Mouse (Mus musculus) heart, embryonic 11.5 days (tissue): ENCODE measurements around the gene Hgfac. TPM values are rescaled to one million over a fixed set of nuclear protein-coding genes. Genes with fewer than 3 reads are reported as not detected.

ENCODE experiments used
- ATAC-seq: fragments of 200-750 bp; cut with Nextera tagmentation; replicated peaks from 2 replicates; pipeline ENCODE4 v1.8.0; 2017; ENCODE audit warnings: moderate library complexity; ENCODE audit not compliant: insufficient number of reproducible peaks, low FRiP score, low TSS enrichment
- H3K27ac ChIP-seq: fragments of 300-500 bp; sonication (generic); 2 replicates; pipeline ENCODE4 v1.5.1; 2014; ENCODE audit warnings: mild to moderate bottlenecking, low read depth, low read length
- H3K27me3 ChIP-seq: fragments of 300-500 bp; sonication (generic); 2 replicates; pipeline ENCODE4 v1.6.1; 2014; ENCODE audit warnings: mild to moderate bottlenecking, low read length, mixed read lengths; ENCODE audit not compliant: control insufficient read depth, insufficient read depth
- H3K36me3 ChIP-seq: fragments of 300-500 bp; sonication (generic); 2 replicates; pipeline ENCODE4 v1.6.1; 2014; ENCODE audit warnings: mild to moderate bottlenecking, low read length, moderate library complexity, mixed read lengths; ENCODE audit not compliant: control insufficient read depth, insufficient read depth
- H3K4me1 ChIP-seq: fragments of 300-500 bp; sonication (generic); 2 replicates; pipeline ENCODE4 v1.6.1; 2014; ENCODE audit warnings: low read length; ENCODE audit not compliant: control insufficient read depth, insufficient read depth
- H3K4me2 ChIP-seq: fragments of 300-500 bp; sonication (generic); 2 replicates; pipeline ENCODE4 v1.6.1; 2014; ENCODE audit warnings: mild to moderate bottlenecking, moderate library complexity
- H3K4me3 ChIP-seq: fragments of 300-500 bp; sonication (generic); 2 replicates; pipeline ENCODE4 v1.5.1; 2014; ENCODE audit warnings: low read depth, low read length
- H3K9ac ChIP-seq: fragments of 300-500 bp; sonication (generic); 2 replicates; pipeline ENCODE4 v1.6.1; 2014; ENCODE audit warnings: mild to moderate bottlenecking, low read depth, low read length, moderate library complexity
- H3K9me3 ChIP-seq: fragments of 300-500 bp; sonication (generic); replicated peaks from 2 replicates; pipeline ENCODE4 v1.6.1; 2016; ENCODE audit warnings: low read length; ENCODE audit not compliant: control insufficient read depth
- WGBS: fragments of 180-500 bp; shearing (Covaris S2); extraction: QIAGEN DNeasy Blood & Tissue Kit; methylation state at CpG from one replicate; pipeline ENCODE4 v1.1.7; 2014; ENCODE audit not compliant: insufficient replicate concordance; 5-methylcytosine and 5-hydroxymethylcytosine counted together
- polyA plus RNA-seq: library from polyadenylated mRNA; unstranded; fragments of >200 nt; fragmentation: Nextera tagmentation; extraction: Ambion mirVana; gene quantifications from 2 replicates; pipeline ENCODE4 v1.2.1, GENCODE M21; 2014

Hgfac gene
- polyA plus RNA-seq, 1 experiment from 2014 or later: 0.66 TPM

DNA sequence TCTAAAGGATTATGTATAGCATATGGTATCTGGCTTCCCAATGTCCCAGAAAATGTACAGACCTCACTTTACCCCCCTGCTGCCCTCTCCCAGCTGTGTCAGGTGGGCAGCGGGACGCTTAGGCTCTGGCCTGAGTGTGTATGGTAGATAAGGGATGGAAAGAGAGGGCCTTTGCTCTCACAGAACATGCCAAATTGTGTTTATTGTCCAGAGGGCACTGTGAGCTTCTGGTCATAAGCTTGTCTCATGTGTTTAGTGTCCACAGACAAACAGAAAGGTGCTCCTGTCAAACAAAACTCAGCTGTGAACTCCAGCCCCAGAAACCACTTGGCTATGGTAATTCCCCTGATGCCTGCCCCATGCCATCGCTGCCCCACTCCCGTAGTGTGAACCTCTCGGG lies 11.6 kb upstream of the Hgfac start:
- no peak overlapping the region for H3K4me3 ChIP-seq
- WGBS: 81% methylated on average over 5 of the region's 5 CpGs
- no peaks in the 10 kb centered on the region for H3K27me3 ChIP-seq
- H3K36me3 ChIP-seq: peaks cover 46% of the 10 kb centered on the region
- no peak overlapping the region for H3K27ac ChIP-seq
- no peaks in the 10 kb centered on the region for H3K4me1 ChIP-seq
- no peak overlapping the region for H3K4me2 ChIP-seq
- no peaks in the 10 kb centered on the region for H3K9me3 ChIP-seq
- ATAC-seq: no peak
- H3K9ac ChIP-seq: no peak overlapping the region

DNA sequence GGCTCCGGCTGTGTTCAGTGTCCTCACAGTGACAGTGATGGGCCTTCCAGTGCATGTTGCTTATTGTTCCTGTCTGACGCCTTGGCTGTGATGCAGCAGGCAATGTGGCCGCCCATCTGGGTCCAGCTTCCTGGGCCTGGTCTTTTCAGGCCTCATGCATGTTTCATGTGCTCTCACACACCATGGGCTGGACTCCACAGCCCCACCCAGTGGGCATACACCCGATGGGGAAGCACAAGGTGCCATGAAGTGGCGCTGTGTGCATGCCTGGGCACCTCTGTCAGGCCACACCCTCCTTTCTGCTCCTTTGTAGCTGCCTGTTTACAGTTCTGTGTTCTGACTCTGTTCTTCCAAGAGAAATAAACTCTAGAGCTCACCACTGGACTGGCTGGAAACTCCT lies 8.2 kb upstream of the Hgfac start:
- H3K36me3 ChIP-seq: peaks cover 29% of the 10 kb centered on the region

DNA sequence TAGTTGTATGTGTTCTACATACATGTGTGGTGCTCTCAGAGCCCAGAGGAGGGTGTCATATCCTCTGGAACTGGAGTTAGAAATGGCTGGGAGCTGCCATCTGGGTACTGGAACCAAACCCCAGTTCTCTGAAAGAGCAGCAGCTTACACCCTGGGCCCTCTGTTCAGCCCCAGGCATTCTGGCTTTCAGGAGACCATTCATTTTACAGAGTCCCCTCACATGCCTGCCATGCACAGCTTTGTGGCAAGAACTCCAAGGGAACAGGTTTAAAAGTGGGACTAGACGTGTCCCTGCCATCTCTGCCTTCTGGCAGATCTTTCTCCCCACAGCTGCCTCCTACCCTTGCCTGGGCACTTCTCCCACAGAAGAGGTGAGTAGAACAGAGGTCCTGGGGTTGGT lies 7.7 kb upstream of the Hgfac start:
- 92% methylated on average over 1 of the region's 1 CpGs for WGBS
- ATAC-seq: no peak
- H3K9ac ChIP-seq: no peak overlapping the region
- H3K9me3 ChIP-seq: no peaks in the 10 kb centered on the region
- H3K27ac ChIP-seq: no peak overlapping the region
- H3K4me2 ChIP-seq: no peak overlapping the region
- peaks cover 6% of the 10 kb centered on the region; the same call in 1 of the 2 replicates for H3K4me1 ChIP-seq
- H3K36me3 ChIP-seq: peaks cover 28% of the 10 kb centered on the region
- H3K4me3 ChIP-seq: no peak overlapping the region
- H3K27me3 ChIP-seq: no peaks in the 10 kb centered on the region

More for the DNA sequence above, 8.2 kb upstream of the Hgfac start:
- Histone ChIP-seq H3K9me3 (no peaks in the 10 kb centered on the region), H3K4me2 (no peak overlapping the region), H3K4me3 (no peak overlapping the region), H3K9ac (no peak overlapping the region), H3K27me3 (no peaks in the 10 kb centered on the region), H3K27ac (no peak overlapping the region), H3K4me1 (peaks cover 6% of the 10 kb centered on the region; the same call in 1 of the 2 replicates)
- WGBS: 85% methylated on average over 5 of the region's 5 CpGs
- no peak for ATAC-seq

DNA sequence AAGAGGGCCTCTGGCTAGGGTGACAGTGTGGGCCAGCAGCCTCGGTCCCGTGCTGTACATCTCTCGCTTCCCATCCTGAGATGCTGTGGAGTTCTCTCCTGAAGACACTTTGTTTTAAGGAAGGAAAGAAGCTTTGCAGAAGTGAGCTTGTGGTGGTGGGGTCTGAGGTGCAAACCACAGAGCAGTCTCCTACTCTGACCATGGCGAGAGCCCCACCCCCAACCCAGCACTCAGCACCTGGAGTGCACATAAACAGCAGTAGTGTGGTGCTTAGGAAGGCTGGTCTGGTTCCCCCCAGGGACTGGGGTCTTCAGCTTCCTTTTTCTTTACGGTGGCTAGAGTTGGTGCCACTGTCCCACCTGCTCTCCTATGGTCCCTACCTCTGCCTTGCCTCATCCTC lies 6.2 kb upstream of the Hgfac start:
- no peak overlapping the region for H3K9ac ChIP-seq
- no peak overlapping the region; the same call in 1 of the 2 replicates for H3K27ac ChIP-seq
- no peak overlapping the region for H3K4me3 ChIP-seq
- WGBS: 77% methylated on average over 5 of the region's 5 CpGs
- H3K4me2 ChIP-seq: no peak overlapping the region
- H3K9me3 ChIP-seq: no peaks in the 10 kb centered on the region
- no peaks in the 10 kb centered on the region for H3K27me3 ChIP-seq
- no peak for ATAC-seq
- peaks cover 18% of the 10 kb centered on the region for H3K36me3 ChIP-seq
- H3K4me1 ChIP-seq: peaks cover 6% of the 10 kb centered on the region; the same call in 1 of the 2 replicates

DNA sequence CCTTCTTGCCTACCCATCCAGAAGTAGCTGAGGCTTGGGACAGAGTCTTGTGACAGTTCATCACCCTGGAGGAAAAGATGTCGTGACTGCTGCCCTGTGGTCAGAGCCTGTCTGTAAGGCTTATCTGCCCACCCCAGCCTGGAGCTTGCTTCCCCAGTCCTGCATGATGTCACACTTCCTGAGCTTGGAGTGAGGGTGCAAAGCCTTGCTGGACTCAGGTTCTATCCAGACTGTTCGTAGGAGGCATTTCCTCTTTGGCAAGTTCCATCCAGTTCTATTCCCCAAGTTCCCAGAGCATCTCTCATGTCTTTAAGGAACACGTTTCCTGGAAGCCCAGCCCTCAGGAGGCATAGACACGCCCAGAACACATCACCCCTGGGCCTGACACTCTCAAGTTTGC lies 5.5 kb upstream of the Hgfac start:
- peaks cover 18% of the 10 kb centered on the region for H3K36me3 ChIP-seq
- 0 out of 2 replicates have a peak, but pooled peaks have one; percentile 31 for ATAC-seq
- no peaks in the 10 kb centered on the region for H3K9me3 ChIP-seq
- 34% methylated on average over 4 of the region's 4 CpGs for WGBS
- H3K9ac ChIP-seq: no peak overlapping the region
- H3K27ac ChIP-seq: 0 out of 2 replicates have a peak overlapping the region, but pooled peaks have one; percentile 22
- no peak overlapping the region for H3K4me3 ChIP-seq
- H3K4me2 ChIP-seq: no peak overlapping the region
- peaks cover 6% of the 10 kb centered on the region; the same call in 1 of the 2 replicates for H3K4me1 ChIP-seq
- H3K27me3 ChIP-seq: no peaks in the 10 kb centered on the region

DNA sequence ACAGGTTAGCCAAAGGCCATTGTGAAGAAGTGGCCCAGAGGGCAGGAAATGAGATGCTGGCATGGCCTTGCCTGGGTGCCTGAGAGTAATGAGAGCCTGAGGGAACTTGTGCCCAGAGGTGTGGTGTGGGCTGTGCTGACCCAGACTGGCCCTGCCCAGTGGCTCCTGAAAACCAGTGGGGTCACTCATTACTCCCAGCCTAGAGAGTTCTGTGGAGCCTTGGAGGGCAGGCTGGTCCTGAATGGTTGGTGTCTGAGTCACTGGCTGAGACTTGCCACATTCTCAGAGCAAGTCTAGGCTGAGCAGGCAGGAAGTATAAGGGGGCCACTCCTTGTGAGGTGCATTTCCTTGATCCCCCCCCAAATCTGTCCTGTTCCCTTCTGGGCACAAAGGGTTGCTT lies 3.9 kb upstream of the Hgfac start:
- Histone ChIP-seq H3K9ac (no peak overlapping the region), H3K9me3 (no peaks in the 10 kb centered on the region), H3K4me2 (no peak overlapping the region), H3K27me3 (no peaks in the 10 kb centered on the region), H3K27ac (no peak overlapping the region), H3K4me3 (no peak overlapping the region), H3K36me3 (peaks cover 6% of the 10 kb centered on the region), H3K4me1 (peaks cover 6% of the 10 kb centered on the region; the same call in 1 of the 2 replicates)
- no peak for ATAC-seq

DNA sequence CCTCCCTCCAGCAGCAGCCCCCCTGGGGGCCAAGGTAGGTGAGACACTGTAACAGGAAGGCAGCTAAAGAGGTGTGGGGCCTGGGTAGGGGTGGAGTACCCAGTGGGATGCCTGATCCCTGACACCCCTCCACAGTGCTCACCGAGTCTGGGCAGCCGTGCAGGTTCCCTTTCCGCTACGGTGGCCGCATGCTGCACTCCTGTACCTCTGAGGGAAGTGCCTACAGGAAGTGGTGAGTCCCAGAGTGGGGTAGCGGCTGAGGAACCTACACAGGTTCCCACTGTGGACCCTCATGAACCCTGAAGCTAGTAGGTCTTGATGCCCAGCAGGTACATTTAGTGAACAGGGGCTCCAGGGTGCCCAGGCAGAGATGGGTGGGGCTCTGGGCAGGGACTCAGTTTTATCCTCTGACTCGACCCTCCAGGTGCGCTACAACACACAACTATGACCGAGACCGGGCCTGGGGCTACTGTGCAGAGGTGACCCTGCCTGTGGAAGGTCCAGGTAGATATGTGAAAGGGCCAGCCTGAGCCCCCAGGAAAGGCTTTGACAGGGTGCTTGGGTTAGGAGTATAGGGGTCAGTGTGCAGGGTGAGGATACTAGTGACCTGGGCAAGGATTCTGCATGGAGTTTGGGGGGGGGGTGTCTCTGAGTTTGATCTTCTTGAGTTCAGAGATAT lies 1.3 kb downstream of the Hgfac start:
- Histone ChIP-seq H3K9me3 (no peaks in the 10 kb centered on the region), H3K27me3 (0 out of 2 replicates have a peak, but pooled peaks cover 2% of the 10 kb centered on the region), H3K36me3 (no peaks in the 10 kb centered on the region; the same call in 1 of the 2 replicates), H3K27ac (no peak overlapping the region), H3K9ac (no peak overlapping the region), H3K4me2 (no peak overlapping the region), H3K4me3 (no peak overlapping the region), H3K4me1 (no peaks in the 10 kb centered on the region)
- no peak for ATAC-seq
- WGBS: 52% methylated on average over 10 of the region's 10 CpGs

DNA sequence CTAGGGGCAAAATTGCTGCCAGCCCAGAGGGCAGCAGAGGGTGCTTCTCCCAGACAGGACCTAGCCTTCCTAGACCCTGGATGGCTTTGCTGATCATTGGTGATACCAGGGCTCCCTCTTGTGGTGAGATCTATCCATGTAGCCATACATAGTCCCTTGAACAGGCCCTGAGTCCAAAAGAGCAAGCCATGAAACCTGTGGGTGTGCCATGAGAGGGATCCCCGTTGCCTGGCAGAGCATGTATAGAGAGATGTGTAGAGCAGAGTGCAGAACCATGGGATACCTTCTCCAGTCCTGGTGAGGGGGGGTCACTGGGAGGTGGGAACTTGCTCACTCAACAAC lies 1.8 kb downstream of the Hgfac start:
- no peaks in the 10 kb centered on the region; the same call in 1 of the 2 replicates for H3K36me3 ChIP-seq
- 20% methylated on average over 1 of the region's 1 CpGs for WGBS
- no peaks in the 10 kb centered on the region for H3K9me3 ChIP-seq
- H3K9ac ChIP-seq: no peak overlapping the region
- no peak overlapping the region for H3K27ac ChIP-seq
- no peak overlapping the region for H3K4me2 ChIP-seq
- H3K4me1 ChIP-seq: no peaks in the 10 kb centered on the region
- peak; percentile 59; the same call in 1 of the 2 replicates for ATAC-seq
- H3K27me3 ChIP-seq: 0 out of 2 replicates have a peak, but pooled peaks cover 4% of the 10 kb centered on the region
- H3K4me3 ChIP-seq: no peak overlapping the region

DNA sequence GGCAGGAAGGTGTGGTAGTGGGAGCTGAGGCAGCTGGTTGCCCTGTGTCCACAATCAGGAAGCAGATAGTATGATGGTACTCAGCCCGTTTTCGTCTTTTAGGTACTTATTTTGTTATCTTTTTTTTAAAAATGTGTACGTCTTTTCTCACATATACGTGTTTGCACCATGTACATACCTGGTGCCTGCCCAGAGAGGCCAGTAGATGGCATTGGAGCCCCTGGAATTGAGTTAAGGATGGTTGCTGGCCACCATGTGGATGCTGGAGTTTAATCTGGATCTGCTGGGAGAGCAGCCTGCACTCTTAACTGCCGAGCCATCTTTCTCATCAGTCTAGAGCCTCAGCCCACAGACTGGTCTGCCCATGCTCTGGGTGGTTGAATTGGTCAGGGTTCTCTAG lies 9.2 kb downstream of the Hgfac start:
- 58% methylated on average over 5 of the region's 5 CpGs for WGBS
- no peaks in the 10 kb centered on the region for H3K36me3 ChIP-seq

More for the DNA sequence above, 9.2 kb downstream of the Hgfac start:
- Histone ChIP-seq H3K9me3 (no peaks in the 10 kb centered on the region), H3K4me3 (no peak overlapping the region), H3K4me1 (no peaks in the 10 kb centered on the region), H3K27ac (no peak overlapping the region), H3K27me3 (peaks cover 14% of the 10 kb centered on the region; the same call in 1 of the 2 replicates), H3K9ac (no peak overlapping the region), H3K4me2 (no peak overlapping the region)
- ATAC-seq: no peak
